Mouse (Mus musculus): ENCODE data around the gene Aig1.

The Aig1 gene

DNA sequence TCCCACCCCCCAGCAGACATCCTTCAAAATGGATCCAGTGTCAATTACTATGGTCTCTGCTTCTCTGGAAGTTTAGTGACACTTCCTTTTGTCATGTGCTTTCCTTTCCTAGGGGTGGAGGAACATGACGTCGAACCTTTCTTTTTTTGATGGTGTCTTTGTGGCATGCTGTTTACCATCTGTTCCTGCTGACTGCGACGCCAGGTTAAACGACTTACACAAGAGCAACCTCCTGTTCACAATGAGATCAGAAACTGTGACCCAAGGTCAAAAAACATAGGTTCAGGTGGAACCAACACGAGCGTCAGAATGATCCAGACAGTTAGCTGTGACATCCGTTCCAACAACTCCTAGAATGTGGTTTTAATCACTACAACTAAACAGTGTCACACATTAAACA, 166.7 kb downstream of the Aig1 start:
- no peak for DNase-seq (ENCODE audit: low spot score)

DNA sequence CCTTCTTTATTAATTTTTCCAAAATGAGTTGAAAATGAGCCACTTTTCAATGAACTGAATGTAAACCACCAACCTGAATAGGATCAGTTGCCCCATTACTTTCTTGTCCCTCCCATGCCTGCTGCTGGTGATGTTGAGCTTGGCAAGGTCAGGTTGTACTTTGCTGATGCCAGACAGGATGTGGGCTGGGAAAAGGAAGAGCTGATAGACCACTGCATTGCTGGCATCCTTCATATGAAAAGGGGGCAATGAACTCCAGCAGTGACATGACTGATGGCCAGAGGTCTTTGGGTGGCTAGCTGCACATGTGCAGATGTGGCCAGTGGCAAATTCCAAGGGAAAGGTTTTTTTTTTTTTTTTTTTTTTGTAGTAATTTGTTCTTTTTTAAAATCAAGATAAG, 172.5 kb downstream of the Aig1 start:
- no peak for DNase-seq (ENCODE audit: low spot score)

DNA sequence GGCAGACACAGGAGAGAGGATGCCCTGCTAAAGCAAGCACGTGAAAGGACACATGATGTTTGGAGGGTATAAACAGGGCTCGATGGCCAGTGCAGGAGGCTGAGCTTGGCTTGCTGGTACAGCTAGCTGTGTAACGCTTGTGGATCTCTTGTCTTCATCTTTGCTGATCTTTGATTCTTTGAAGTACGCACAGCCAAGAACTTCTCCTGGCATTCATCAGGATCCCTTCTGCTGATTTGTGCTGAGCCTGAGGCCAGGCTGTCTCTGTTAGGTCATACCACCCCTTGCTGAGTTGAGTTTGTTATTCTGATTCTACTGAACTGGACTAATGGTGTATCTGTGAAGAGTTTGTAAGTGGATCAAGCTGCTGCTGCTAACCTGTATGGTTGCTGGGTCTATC, 175.5 kb downstream of the Aig1 start:
- DNase-seq (ENCODE audit: low spot score) = no peak

DNA sequence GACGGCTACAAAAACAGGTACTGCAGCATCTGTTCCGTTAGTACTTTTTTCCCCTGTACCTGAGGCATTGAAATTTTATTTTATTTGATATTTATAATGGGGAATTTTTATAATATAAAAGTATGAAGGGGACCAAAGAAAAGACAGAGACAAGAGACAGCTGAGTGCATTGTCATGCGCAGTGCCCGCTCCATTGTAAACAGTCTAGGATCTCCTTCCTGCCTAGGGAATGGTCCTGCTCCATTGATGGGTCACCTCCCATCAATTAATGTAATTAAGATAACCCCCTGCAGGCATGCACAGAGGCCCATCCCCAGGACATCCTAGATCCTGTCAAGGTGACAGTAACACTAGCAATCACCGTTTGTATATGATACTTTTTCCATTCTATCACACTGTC, 178.0 kb downstream of the Aig1 start:
- no peak for DNase-seq (ENCODE audit: low spot score)

- DNase-seq (ENCODE audit: low spot score) = no peak
These were observed 178.8 kb downstream of the Aig1 start for GRCm38 (mm10) chr10:13689841-13690590.

DNA sequence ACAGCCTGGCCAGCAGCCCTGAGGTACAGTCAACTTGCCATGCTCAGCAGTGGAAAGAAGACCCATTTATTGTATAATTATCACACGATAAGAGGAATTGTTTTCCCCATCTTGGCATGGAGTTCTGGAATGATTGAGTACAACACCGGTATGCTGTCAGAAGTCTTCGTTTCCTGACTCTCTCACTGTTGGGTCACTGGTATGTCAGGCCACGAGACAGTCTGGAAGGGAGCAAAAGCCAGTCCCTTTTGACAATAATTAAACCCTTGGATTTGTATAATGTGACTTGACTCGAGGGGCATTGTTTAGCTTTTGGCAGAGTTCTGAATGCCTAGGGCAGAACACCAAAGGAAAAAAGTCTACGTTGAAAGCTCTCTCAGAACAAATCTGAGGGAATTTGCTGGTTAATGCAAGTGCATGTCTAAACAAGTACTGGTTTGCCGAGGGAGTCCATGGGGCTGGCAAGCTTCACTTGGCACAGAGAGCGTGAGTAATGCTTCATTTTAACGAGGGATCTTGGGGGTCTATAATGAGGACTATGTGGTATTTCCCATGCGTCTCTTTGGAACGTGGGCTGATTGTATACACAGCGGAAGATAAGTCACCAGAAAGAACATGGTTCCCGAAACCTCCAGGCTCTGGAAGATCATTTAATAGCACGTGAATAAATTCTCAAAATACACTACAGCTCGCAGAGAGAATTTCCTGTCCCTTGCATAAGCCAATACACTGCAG, 180.2 kb downstream of the Aig1 start:
- DNase-seq (ENCODE audit: low spot score) = no peak

DNA sequence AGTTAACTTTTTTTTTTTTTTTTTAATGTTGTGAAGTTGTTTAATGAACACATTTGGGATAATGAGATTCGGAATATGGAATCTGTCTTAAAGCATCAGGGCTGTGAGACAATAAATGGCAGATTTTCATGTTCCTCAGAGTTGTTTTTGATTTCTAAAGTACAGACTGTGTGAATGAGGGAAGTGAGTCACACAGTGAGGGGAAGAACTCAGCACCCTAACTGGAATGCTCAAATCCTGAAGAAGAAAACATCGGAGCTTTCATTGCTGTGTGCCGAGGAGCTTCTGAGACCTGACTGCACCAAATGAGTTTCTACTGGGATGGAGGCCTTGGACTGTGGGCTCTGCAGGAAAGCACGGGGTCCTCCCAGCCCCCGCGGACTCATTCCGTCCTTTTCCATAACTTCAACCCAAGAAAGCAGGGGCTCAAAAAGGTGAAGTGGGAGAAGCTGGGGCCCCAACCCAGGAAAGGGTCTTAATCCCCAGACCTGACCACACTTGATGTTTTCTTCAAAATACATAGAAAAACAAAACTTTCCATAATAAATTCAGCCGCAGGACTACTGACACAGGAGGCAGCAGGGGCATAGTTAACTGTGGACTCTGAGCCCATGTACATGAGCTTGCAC, 181.5 kb downstream of the Aig1 start:
- no peak for DNase-seq (ENCODE audit: low spot score)

DNA sequence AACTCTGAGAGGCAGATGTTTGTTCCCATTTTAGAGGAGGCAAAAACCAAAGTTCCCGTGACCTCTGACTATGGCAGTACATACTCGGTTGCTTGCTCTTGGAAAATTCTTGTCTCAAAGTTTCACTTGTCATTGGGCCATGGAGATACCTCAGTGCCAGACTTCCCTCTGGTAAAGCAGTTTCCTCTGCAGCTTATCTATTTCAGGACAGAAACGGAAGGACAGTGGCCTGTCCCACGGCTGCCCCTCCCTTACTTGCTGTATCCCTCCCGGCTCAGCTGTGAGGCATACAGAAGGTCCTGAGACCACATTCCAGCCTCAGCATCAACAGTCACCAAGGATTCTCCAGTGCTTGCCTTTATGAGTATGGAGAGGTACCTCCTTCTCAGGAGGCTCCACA, 182.7 kb downstream of the Aig1 start:
- peak; percentile 36 for DNase-seq (ENCODE audit: low spot score)

- no peak for DNase-seq (ENCODE audit: low spot score)
These were observed 183.4 kb downstream of the Aig1 start for GRCm38 (mm10) chr10:13685366-13685765.

DNA sequence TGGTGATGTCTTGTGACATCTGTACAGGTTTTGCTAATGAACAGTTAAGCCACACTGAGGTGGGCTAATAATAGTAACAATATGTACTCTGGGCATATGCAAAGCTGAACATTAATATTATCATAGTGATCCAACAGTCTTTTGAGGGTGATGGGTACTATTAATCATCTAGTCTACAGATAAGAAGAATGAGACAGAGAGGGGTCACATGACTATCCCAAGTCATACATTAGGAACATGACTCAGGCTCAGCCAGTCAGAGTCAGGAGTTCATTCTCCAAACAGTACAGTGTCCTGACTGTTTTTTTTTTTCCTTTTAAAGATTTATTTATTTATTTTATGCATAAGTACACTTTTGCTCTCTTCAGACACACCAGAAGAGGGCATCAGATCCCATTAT, 184.3 kb downstream of the Aig1 start:
- DNase-seq (ENCODE audit: low spot score) = no peak

GRCm38 (mm10) chr10:13682565-13682964, 186.2 kb downstream of the Aig1 start:
- DNase-seq (ENCODE audit: low spot score) = peak; percentile 48

DNA sequence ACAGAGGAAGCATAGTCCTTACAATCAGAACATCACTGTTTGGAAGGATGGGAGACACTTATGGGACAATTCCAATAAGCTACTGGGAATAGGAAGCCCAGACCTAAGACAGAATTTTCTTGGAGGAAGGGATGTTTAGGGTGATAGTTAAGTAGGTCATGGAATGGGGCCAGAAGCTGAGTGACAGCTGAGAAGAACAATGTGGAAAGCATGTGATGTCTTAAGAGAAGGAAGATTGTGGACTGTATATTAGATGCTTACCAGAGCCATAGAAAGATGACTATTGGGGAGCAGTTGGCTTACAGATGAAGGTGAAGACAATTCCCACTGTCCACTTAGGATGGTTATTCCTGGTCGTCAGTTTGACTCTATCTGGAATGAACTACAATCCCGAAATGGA, 191.3 kb downstream of the Aig1 start:
- no peak for DNase-seq (ENCODE audit: low spot score)

DNA sequence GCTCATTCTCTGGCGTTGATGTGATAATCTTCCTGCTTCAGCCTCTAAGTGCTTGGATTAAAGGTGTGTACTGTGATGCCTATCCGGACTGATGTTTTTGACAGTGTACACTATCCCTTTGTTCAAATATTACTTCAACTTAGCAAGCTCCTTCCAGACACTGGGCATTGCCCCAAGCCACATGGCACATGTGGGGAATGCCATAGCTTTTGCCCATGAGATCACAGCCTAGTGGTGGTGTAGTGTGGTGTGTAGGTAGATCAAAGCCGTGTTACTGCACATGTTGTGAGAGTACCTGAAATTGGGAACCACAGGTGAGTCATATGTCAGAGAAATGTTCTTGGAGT, 193.8 kb downstream of the Aig1 start:
- DNase-seq (ENCODE audit: low spot score) = no peak

DNA sequence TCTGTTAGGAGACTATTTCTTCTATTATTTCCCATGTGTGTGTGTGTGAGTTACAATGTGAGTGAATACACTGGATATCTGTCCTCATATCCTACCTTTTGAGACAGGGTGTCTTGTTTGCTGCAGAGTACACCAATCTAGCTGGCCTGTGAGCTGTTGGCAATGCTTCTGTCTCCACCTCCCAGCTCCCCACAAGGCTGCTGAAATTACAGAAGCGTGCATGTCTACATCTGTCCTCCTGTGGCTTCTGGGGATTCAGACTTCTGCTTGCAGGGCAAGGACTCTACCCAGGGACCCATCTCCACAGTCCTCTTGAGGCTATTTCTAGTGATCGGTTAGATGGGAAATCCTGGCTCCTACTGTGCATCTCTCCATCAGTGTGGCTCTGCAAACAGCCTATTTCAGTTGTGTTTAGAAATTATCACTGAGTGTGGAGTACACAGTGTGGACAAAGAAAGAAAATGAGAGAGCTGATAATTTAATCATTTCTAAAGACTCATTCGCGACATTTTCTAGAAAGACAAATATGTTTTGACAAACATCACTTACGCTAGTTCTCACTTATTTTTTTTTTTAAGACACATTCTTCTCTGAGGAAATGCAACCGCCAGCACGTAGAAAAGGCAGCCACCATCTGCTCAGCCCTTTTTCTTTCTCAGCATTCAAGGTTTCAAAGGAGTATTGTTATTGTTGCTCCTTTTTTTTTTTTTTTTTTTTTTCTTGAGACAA, 194.3 kb downstream of the Aig1 start:
- DNase-seq (ENCODE audit: low spot score) = no peak

GRCm38 (mm10) chr10:13667166-13667696, 201.5 kb downstream of the Aig1 start:
- no peak for DNase-seq (ENCODE audit: low spot score)

GRCm38 (mm10) chr10:13663476-13663875, 205.3 kb downstream of the Aig1 start:
- DNase-seq (ENCODE audit: low spot score) = no peak

GRCm38 (mm10) chr10:13659778-13660177, 209.0 kb downstream of the Aig1 start:
- no peak for DNase-seq (ENCODE audit: low spot score)

DNA sequence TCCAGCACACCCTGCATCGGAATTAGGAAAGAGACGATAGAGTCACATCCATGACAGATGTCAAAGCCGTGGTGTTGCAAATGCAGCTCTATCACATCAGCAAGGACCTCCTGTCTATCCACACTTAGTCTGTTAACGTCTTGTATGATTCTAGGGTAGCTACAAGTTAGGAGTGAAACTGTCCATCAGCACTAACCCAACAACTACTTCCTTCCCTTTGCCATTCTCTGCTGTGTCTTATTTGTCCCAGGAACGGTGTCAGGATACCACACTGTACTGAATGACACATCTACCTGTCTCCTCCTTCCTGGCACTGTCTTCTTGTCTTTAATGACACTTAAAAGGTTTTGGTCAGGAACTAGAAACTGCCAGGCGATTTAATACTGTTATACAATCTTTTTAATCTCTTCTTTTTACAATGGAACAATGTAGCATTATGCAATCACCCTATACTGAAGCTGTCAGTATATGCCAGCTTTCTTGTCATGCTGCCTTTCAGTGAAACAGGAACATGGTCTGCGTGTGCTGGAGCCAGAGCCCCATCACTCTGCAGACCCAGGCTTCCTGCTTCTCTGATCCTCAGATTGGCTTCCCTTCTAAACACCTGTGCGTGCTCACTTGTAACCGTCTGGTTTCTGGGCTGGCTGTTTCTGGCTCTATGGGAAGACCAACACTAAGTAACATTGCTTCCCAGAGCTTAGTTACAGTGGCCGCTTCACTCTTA, 214.9 kb downstream of the Aig1 start:
- no peak for DNase-seq (ENCODE audit: low spot score)

- no peak for DNase-seq (ENCODE audit: low spot score)
These were observed 215.5 kb downstream of the Aig1 start for GRCm38 (mm10) chr10:13653326-13653725.

DNA sequence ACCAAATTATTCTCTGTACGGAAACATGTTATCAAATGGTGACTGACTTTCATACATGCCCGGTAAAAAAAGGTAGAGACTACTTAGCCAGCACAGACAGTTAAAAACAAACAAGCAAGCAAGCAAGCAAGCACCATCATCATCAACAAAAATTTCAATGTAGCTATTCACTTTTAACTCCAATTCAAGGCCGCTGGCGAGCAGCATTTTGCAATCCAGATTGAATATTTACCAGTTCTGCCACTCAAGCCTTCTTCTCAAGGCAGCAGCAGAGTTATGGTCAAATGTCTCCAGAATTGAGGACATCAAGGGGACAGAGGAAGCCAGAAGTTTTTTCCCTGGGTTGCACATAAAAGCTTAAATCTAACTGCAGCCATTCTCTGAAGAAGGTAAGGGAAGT, 216.7 kb downstream of the Aig1 start:
- no peak for DNase-seq (ENCODE audit: low spot score)

- peak; percentile 27 for DNase-seq (ENCODE audit: low spot score)
These were observed 227.0 kb downstream of the Aig1 start for GRCm38 (mm10) chr10:13641750-13642149.

DNA sequence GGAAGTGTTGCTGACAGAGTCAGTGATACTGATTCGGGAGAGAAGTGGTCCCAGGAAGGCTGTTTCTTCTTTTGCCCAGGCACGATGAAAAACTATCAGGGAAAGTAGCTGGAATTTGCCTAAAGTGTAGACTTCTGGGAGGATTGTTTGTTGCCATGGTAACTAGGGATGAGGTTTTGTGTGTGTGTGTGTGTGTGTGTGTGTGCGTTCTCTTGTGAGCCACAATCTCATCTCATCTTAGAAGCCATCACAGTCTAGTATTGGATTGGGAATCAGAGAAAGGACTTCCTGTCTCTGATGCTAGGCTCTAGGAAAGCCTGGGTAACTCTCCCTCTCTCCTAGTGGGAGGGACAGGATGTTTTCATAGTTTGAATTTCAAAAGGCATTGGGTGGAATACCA, 237.0 kb downstream of the Aig1 start:
- no peak for DNase-seq (ENCODE audit: low spot score)
